Mouse (Mus musculus) liver, embryonic 14.5 days (tissue): ENCODE data around the gene Krtap15.

ENCODE experiments used
- CTCF ChIP-seq: IDR thresholded peaks from 2 replicates; pipeline ENCODE4 v1.5.1; 2016; ENCODE audit warnings: antibody characterized with exemption, low read depth, control low read depth
- EP300 ChIP-seq: IDR thresholded peaks from 2 replicates; pipeline ENCODE4 v1.6.1; 2016; ENCODE audit warnings: antibody characterized with exemption, low read depth

- TF ChIP-seq CTCF: no peak
- no peak for TF ChIP-seq EP300
Measured at GRCm38 (mm10) chr16:88777596-88777995, 42.4 kb upstream of the Krtap15 start, which contains the start of gene Gm5965.
